Mouse (Mus musculus) brain, embryonic 14.5 days (tissue): ENCODE results near the gene Pigf. TPM values are rescaled to one million over a fixed set of nuclear protein-coding genes. Genes with fewer than 3 reads are reported as not detected.

ENCODE experiments used
- DNase-seq: peaks from one replicate; pipeline ENCODE4 v3.0.0-alpha.2; 2011; ENCODE audit warnings: low read depth
- CTCF ChIP-seq: fragments of 200-500 bp; IDR thresholded peaks from 2 replicates; pipeline ENCODE4 v1.5.1; 2012; ENCODE audit warnings: inconsistent platforms, mild to moderate bottlenecking, moderate library complexity, borderline replicate concordance; ENCODE audit not compliant: insufficient read depth, insufficient read length; ENCODE audit errors: extremely low read depth
- POLR2A ChIP-seq: fragments of 200-500 bp; IDR thresholded peaks from 2 replicates; pipeline ENCODE4 v1.6.1; 2012; ENCODE audit warnings: mild to moderate bottlenecking, inconsistent platforms, borderline replicate concordance; ENCODE audit not compliant: poor library complexity, insufficient read depth, insufficient read length, severe bottlenecking; ENCODE audit errors: extremely low read depth
- polyA plus RNA-seq: library from polyadenylated mRNA; depleted of rRNA; stranded (reverse); fragments of >200 nt; gene quantifications from 2 replicates; pipeline ENCODE4 v1.2.3, GENCODE M21; 2012; rRNA removed

The Pigf gene
- polyA plus RNA-seq, 1 experiment = 21.6 TPM

DNA sequence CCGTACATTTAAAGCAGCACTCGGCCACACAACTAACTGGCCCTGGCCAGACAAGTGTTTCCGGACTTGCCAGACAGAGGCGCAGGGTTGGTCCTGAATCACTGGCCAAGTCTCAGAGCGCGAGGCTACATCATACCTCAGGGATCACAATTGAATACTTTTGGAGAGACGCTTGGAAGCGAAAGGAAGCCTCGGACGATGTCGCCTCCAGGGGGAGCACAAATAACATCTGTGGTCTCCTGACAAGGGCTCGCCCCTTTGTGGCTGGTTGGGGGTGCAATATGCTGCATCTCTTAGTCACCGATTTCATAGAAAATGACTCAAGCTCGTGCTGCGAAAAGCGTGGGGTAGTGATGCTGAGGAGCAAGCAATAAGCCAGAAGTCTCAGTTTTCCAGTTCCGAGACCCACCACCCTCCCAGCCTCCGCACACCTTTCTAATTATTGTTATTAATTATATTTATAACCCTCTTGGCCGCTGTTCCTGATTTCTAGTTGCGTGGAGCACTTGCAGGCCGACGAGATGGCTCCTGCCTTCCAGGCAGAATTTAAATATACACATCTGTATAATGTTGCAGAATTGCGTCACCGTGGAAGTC is 62.8 kb downstream of the Pigf start:
- TF ChIP-seq POLR2A (no peak), CTCF (peak; percentile 77)
- DNase-seq = peak; percentile 95

DNA sequence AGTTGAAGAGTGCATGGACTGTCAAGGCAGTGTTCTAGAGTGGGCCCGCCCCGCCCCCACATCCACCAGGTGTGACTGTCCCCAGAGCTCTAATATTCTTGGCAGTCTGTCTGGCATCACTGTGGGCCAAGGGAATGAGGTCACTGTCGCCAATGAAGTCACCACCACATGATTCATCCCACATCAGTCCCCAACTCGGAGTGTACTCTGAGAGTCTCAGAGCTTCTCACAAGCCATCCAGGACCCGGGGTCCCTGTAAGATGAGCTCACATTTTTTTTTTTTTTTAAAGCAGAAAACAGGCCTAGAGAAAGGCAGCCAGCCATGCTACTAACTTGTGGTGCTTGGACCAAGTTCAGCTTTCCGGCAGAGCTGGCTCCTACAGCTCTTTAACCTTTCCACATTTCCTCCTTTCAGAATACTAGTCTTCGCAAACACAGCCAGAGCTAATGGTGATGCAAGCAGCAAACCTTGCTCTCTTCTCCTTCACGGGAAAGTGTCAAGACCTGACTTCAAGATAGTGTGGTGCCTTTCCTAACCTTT is 63.8 kb downstream of the Pigf start:
- DNase-seq = no peak
- TF ChIP-seq POLR2A (no peak), CTCF (no peak)

DNA sequence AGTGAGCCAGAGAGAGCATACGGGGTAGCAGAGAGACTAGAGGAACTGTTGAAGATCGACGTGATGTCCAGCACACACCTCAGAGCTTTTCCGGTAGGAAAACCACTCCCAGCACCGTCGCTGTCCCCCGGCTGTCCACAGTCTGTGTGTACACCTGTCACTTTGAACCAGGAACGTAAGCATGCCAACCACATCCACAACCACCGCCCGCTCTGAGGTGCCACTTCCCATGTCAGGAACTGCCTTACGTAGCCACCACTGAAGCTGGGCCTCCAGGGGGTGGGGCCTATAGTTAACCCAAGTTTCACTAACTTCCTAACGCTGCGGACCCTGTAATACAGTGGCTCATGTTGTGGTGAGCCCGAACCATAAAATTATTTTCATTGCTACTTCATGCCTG is 67.2 kb downstream of the Pigf start:
- no peak for DNase-seq
- no peak for TF ChIP-seq POLR2A
- TF ChIP-seq CTCF = no peak

DNA sequence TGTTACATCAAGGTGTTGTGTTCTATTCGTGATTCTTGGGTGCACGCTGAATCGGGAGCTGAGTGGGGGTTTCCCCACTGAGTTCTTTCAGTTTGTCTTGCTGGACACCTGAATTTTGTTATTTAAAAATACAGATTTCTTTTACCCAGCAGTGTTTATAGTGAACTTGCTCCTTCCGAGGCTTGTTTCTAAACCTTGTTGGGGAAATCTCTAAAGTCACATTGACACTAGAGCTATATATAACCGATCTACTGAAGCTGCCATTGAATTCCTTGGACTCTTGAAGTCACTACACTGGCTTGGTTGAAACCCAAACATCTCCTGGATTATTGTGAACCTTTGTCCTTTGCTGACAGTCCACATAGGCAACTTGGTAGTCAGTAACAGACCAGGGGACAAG is 68.0 kb downstream of the Pigf start:
- no peak for DNase-seq
- no peak for TF ChIP-seq CTCF

DNA sequence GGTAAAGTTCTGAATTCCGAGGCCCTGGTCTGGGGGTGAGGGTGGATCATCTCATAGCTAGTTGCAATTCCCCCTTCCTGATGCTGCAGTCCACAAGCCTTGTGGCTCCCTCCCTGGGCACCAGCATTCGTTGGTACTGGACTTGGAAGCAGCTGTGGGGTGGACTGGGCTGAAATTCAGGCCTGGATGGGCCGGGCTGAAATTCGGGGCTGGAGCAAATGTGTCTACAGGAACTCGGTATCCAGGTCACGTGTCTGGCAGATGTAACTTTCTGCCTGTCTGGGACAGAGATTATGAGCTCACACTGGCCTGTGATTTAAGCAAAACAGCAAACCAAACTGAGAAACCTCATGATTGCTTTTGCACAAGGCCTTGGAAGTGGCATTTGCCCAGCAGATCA is 76.4 kb downstream of the Pigf start:
- no peak for TF ChIP-seq CTCF
- TF ChIP-seq POLR2A = no peak
- DNase-seq = peak; percentile 17

DNA sequence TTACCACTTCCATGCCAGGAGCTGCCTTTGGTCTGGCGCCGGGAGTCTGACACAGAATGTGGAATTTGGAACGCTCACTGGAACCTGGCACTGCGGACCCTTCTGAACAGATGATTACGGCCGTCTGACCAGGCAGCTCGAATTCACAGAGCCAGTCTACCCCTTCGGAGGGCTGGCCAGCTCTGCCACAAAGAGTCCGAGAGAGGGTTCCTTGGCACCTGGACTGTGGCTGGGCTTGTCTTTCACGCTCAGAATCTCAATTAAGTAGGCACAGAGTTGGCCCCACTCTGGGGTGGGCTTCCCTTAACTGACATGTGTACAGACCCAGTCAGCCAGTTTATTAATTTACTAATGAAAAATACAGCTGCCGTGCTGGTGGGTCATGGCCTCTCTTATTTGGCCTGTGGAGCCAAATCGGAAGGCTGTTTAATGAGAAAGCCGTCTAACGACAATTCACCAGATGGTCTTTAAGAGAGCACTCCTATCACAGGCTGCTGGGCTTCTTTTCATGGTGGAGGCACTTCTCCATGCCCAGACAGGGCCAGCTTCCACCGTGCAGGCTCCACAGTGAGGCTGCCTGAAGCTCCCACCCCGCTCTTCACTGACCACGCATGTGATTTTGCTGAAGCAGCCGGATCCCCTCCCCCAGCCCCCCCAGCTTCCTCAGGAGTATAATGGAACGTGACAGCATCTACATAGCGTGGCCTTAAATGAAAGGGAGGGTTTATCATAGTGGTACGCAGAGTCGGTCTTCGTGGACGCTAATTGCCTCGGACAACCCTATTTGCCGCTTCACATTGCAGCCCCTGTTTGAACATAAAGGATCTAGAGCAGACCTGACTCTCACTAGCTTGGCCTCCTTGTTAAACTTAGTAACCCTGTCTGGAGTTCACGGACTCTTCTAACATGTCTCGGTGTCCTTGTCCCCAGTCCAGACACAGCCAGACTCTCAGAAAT is 77.1 kb downstream of the Pigf start, which contains the start of gene Atp6v1e2:
Atp6v1e2 (minus strand) TSS at position 58 of the 957 bp plus-strand sequence.
- TF ChIP-seq CTCF (no peak), POLR2A (no peak)
- DNase-seq = peak; percentile 89

Other genes with a start within 250 kb of the Pigf start
- gene Tmem247, start 108.1 kb downstream of the Pigf start, polyA plus RNA-seq = not detected in 2 replicates
- not detected in 2 replicates for gene Atp6v1e2, start 77.5 kb downstream of the Pigf start, polyA plus RNA-seq
- gene Rhoq, start 62.3 kb downstream of the Pigf start, polyA plus RNA-seq = 15.6 and 19.3 TPM in 2 replicates
- gene Cript, start 144 bp upstream of the Pigf start, polyA plus RNA-seq = 77.1 and 77.5 TPM in 2 replicates
- 15.6 and 23.0 TPM in 2 replicates for gene Socs5, start 82.3 kb upstream of the Pigf start, polyA plus RNA-seq
- 40.1 and 44.0 TPM in 2 replicates for gene Mcfd2, start 240.5 kb upstream of the Pigf start, polyA plus RNA-seq